Mouse (Mus musculus) C2C12 (cell line): ENCODE results near the gene Furin.

Experiments used
- CTCF ChIP-seq: IDR thresholded peaks from one replicate; pipeline ENCODE4 v1.5.1; 2011; ENCODE audit not compliant: control insufficient read depth, insufficient read depth, insufficient read length
- USF1 ChIP-seq: IDR thresholded peaks from one replicate; pipeline ENCODE4 v1.6.1; 2011; ENCODE audit warnings: low read depth, mild to moderate bottlenecking, control low read depth, moderate library complexity

- TF ChIP-seq CTCF (no peak), USF1 (no peak)
Measured at GRCm38 (mm10) chr7:80436571-80436970, 31.3 kb upstream of the Furin start.
